Mouse (Mus musculus) small intestine, adult 2 months (tissue): ENCODE data around the gene Asap3. TPM values are rescaled to one million over a fixed set of nuclear protein-coding genes. Genes with fewer than 3 reads are reported as not detected.

Experiments
- H3K27ac ChIP-seq: fragments of 200-500 bp; 2 replicates; pipeline ENCODE4 v1.5.1; 2012; ENCODE audit warnings: low read depth, low read length, control low read depth, inconsistent platforms; ENCODE audit not compliant: insufficient read depth
- H3K27me3 ChIP-seq: fragments of 200-500 bp; 2 replicates; pipeline ENCODE4 v1.6.1; 2012; ENCODE audit warnings: mild to moderate bottlenecking, moderate library complexity, low read length, inconsistent platforms; ENCODE audit not compliant: control insufficient read depth, insufficient read depth
- H3K36me3 ChIP-seq: fragments of 200-500 bp; 2 replicates; pipeline ENCODE4 v1.6.1; 2012; ENCODE audit warnings: mild to moderate bottlenecking, low read length, control low read depth, inconsistent platforms; ENCODE audit not compliant: control insufficient read depth, insufficient read depth
- H3K4me1 ChIP-seq: fragments of 200-500 bp; 2 replicates; pipeline ENCODE4 v1.6.1; 2012; ENCODE audit warnings: low read length, inconsistent platforms, mixed read lengths; ENCODE audit not compliant: control insufficient read depth, insufficient read depth, insufficient read length
- H3K4me3 ChIP-seq: fragments of 200-500 bp; 2 replicates; pipeline ENCODE4 v1.5.1; 2012; ENCODE audit warnings: low read depth, mild to moderate bottlenecking, control low read depth, inconsistent platforms, low read length, moderate library complexity
- CTCF ChIP-seq: fragments of 200-500 bp; IDR thresholded peaks from 2 replicates; pipeline ENCODE4 v1.5.1; 2012; ENCODE audit warnings: low read depth, mild to moderate bottlenecking, control low read depth, inconsistent platforms, low read length, moderate library complexity, mixed read lengths; ENCODE audit not compliant: insufficient replicate concordance, insufficient read length; ENCODE audit errors: extremely low read depth
- POLR2A ChIP-seq: fragments of 200-500 bp; IDR thresholded peaks from 2 replicates; pipeline ENCODE4 v1.6.1; 2012; ENCODE audit warnings: low read depth, mild to moderate bottlenecking, control low read depth, inconsistent platforms, low read length, moderate library complexity
- WGBS: fragments of 180-500 bp; shearing (Covaris S2); methylation state at CpG from one replicate; pipeline ENCODE4 v1.1.7; 2018; 5-methylcytosine and 5-hydroxymethylcytosine counted together
- polyA plus RNA-seq: library from polyadenylated mRNA; depleted of rRNA; stranded (reverse); fragments of >200 nt; gene quantifications from 2 replicates; pipeline ENCODE4 v1.2.3, GENCODE M21; 2012

The Asap3 gene
- polyA plus RNA-seq, 1 experiment, result 1.3 TPM

GRCm38 (mm10) chr4:136268912-136269311, 62.7 kb downstream of the Asap3 start:
- WGBS, result 88% methylated on average over 1 of the region's 1 CpGs
- H3K4me1 ChIP-seq, result 0 out of 2 replicates have a peak, but pooled peaks cover 2% of the 10 kb centered on the region
- H3K27me3 ChIP-seq, result no peaks in the 10 kb centered on the region
- no peak overlapping the region for H3K4me3 ChIP-seq
- no peak overlapping the region for H3K27ac ChIP-seq
- no peak for TF ChIP-seq POLR2A
- no peak for TF ChIP-seq CTCF
- H3K36me3 ChIP-seq, result peaks cover 4% of the 10 kb centered on the region; the same call in 1 of the 2 replicates

- WGBS, result 88% methylated on average over 8 of the region's 8 CpGs
Measured at GRCm38 (mm10) chr4:136270648-136271047, 64.5 kb downstream of the Asap3 start.

GRCm38 (mm10) chr4:136281097-136281496, 74.9 kb downstream of the Asap3 start:
- Histone ChIP-seq H3K27ac (no peak overlapping the region), H3K27me3 (no peaks in the 10 kb centered on the region), H3K36me3 (no peaks in the 10 kb centered on the region), H3K4me3 (no peak overlapping the region), H3K4me1 (no peaks in the 10 kb centered on the region; the same call in 1 of the 2 replicates)
- 82% methylated on average over 8 of the region's 8 CpGs for WGBS
- no peak for TF ChIP-seq CTCF
- no peak for TF ChIP-seq POLR2A

More at GRCm38 (mm10) chr4:136270648-136271047, 64.5 kb downstream of the Asap3 start:
- H3K4me1 ChIP-seq, result 0 out of 2 replicates have a peak, but pooled peaks cover 2% of the 10 kb centered on the region
- peaks cover 4% of the 10 kb centered on the region; the same call in 1 of the 2 replicates for H3K36me3 ChIP-seq
- no peak overlapping the region for H3K27ac ChIP-seq
- H3K4me3 ChIP-seq, result no peak overlapping the region
- no peak for TF ChIP-seq CTCF
- no peak for TF ChIP-seq POLR2A
- no peaks in the 10 kb centered on the region for H3K27me3 ChIP-seq

DNA sequence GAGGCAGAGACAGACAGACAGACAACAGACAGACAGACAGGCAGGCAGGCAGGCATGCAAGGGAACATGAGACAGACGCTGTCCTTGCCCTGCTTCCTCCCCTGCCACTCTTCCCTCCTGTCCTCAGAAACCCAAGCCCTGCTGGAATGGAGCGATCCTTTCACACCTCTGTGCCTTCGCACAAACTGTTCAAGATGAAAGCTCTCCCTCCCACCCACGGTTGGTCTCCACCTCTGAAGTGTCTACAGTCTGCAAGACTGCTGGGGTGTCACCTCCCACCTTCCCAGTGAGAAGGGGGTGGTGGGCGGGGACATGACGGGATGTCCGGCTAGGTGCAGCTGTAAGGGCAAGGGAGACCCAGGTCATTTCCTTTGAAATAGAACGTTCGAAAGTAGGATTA, 75.4 kb downstream of the Asap3 start:
- Histone ChIP-seq H3K4me3 (no peak overlapping the region), H3K4me1 (peaks cover 1% of the 10 kb centered on the region; the same call in 1 of the 2 replicates), H3K27me3 (no peaks in the 10 kb centered on the region), H3K36me3 (no peaks in the 10 kb centered on the region), H3K27ac (no peak overlapping the region)
- TF ChIP-seq CTCF (no peak), POLR2A (no peak)
- WGBS, result 79% methylated on average over 9 of the region's 9 CpGs

DNA sequence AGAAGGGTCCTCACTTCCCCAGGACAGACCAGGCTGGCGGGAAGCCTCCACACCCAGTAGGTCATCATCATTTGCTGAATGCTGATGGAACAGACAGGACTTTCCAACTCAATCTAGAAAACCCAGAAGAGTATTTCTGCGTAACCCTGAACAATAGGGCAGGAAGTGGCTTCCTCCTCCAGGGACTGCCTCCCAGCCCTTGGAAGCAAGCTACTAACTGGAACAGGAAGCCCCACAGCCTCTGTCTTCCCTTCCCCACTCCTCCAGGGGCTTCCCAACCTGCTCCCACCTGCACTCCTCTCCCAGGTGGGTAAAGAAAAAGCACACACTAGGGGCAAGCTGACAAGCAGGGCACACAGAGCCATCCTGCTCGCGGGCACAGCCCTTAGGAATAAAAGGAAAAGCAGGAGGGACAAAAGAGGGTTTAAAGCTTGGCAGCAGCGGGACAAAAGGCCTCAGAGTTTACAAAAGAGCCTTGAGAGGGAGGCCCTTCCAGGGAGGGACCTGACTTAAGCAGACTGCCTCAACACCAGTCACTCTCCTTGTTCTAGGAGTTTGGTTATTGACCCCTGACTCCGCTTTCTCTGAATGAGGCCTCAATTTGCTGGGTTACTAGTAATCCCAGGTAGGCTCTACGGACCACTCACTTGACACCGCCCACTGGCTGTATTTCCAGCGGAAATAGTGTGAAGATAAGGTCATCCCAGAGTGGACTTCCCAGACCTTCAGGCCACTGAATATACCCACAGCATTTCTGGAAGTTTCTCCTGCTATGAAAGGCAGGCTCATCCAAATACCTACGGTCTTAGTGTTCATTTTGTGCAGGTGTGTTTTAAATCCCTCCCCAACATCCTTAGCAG, 76.7 kb downstream of the Asap3 start:
- 77% methylated on average over 10 of the region's 10 CpGs for WGBS
- Histone ChIP-seq H3K4me1 (peaks cover 3% of the 10 kb centered on the region; the same call in 1 of the 2 replicates), H3K4me3 (no peak overlapping the region), H3K27ac (peak overlapping the region; percentile 55), H3K36me3 (no peaks in the 10 kb centered on the region), H3K27me3 (no peaks in the 10 kb centered on the region)
- no peak for TF ChIP-seq POLR2A
- TF ChIP-seq CTCF, result no peak

DNA sequence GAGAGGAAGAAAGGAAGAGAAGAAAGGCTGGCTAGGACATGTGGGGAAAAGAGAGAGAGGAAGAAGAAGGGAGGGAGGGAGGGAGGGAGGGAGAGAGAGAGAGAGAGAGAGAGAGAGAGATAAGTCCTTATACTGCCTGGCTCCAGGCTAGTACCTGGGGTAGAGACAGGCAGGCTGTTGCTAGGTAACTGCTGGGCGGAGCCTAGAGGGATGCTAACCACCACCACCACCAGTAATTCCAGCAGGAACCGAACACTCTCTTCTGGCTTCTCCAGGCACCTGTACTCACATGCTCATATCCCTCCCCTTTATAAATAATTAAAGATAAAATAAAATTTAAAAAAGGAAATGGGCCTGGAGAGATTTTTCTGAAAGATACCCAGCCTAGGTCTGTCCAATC, 77.6 kb downstream of the Asap3 start:
- 57% methylated on average over 2 of the region's 2 CpGs for WGBS
- Histone ChIP-seq H3K27me3 (no peaks in the 10 kb centered on the region), H3K4me1 (peaks cover 3% of the 10 kb centered on the region; the same call in 1 of the 2 replicates), H3K36me3 (peaks cover 4% of the 10 kb centered on the region; the same call in 1 of the 2 replicates), H3K4me3 (no peak overlapping the region), H3K27ac (no peak overlapping the region)
- TF ChIP-seq POLR2A, result no peak
- no peak for TF ChIP-seq CTCF

- peak within 1 kb of the TSS; percentile 76 for H3K4me3 ChIP-seq
- TF ChIP-seq CTCF, result no peak
- TF ChIP-seq POLR2A, result no peak
- 32% methylated on average over 5 of the region's 5 CpGs for WGBS
- H3K27ac ChIP-seq, result peak within 1 kb of the TSS; percentile 87
- H3K36me3 ChIP-seq, result peaks cover 8% of the 10 kb centered on the region; the same call in 1 of the 2 replicates
- H3K27me3 ChIP-seq, result no peaks in the 10 kb centered on the region
- H3K4me1 ChIP-seq, result peaks cover 3% of the 10 kb centered on the region; the same call in 1 of the 2 replicates
Measured at GRCm38 (mm10) chr4:136284455-136284854, 78.3 kb downstream of the Asap3 start, which contains the start of gene Zfp46. Gene Zfp46 (plus strand): TSS chr4:136284683.
